Mouse (Mus musculus) naive thymus-derived CD4-positive, alpha-beta T cell, adult 2 months (primary cell): ENCODE measurements around the gene Riox1.
"Not testable (repeated sequence)": the region's sequence is repeated elsewhere in the genome, so short reads cannot be mapped to it uniquely, and the experiment has no call there.

ENCODE experiments used
- DNase-seq: peaks from one replicate; pipeline ENCODE4 v3.0.0-alpha.2; 2011; ENCODE audit warnings: low read depth

Gene Riox1

DNA sequence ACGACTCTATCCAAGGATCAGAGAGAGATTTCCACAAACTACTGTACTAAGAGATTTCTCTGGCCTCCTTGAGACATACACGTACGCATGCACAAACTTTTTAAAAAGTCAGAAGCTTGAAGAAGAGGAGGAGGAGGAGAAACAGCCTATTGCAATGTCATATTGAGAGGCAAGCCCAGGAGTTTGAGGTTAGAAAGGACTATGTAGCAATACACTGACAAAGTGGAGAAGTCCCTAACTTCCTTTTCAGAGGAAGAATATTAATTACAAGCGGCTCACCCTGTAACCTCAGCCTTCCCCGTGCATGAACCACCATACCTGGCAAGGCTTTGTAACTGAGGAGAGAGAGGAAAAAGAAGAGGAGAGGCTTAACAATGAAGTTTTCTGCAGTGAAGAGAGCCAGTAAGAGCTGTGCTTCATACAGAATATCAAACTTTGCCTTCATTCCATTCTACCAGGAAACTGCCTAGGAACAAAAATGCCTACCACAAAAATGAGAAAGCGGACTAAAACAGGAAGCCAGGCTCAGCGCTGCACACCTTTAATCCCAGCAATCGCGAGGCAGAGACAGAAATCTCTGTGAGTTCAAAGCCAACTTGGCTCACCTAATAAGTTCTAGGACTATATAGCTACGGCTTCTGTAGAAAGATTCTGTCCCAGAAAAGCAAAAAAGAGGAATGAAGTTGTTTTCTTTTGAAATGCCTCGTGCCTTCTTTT, 474 bp upstream of the Riox1 start:
- DNase-seq, result no peak

DNA sequence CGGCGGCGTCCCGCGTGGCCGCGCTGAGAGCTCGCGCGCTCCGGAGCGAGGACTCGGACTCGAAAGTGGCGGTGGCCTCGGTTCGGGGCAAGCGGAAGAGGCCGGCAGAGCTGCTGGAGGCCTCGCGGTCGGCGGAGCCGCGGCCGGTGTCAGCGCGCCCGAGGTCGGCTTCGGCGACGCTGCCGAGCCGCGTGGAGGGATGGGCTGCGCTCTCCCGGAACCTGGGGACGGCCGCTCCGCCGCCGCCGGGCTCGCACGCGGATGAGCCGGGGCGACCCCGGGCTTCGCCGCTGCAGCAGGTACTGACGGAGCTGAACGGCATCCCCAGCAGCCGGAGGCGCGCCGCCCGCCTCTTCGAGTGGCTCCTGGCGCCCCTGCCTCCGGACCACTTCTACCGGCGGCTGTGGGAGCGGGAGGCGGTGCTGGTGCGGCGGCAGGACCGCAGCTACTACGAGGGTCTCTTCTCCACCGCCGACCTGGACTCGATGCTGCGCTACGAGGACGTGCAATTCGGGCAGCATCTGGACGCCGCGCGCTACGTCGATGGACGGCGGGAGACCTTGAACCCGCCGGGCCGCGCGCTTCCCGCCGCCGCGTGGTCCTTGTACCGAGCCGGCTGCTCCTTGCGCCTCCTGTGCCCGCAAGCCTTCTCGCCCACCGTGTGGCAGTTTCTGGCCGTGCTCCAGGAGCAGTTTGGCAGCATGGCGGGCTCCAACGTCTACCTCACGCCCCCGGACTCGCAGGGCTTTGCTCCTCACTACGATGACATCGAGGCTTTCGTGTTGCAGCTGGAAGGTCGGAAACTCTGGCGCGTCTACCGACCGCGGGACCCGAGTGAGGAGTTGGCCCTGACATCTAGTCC, 663 bp downstream of the Riox1 start:
- peak; percentile 57 for DNase-seq

GRCm38 (mm10) chr12:83951711-83952575, 1.5 kb downstream of the Riox1 start:
- DNase-seq, result no peak

DNA sequence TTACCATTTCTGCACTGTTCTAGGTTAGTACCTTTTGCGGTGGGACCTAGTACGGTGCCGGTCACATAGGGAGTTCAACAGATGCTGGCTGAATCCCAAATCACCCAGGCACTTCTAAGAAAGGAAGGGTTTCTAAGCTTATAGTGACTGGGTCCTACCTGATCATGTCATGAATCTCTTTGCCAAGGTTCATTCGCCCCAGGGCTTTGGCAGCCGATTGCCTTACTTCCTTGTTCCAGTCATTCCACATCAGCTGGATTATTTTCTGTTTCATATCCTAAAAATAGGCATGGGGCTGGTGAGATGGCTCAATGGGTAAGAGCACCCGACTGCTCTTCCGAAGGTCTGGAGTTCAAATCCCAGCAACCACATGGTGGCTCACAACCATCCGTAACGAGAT, 7.9 kb downstream of the Riox1 start:
- no peak for DNase-seq

DNA sequence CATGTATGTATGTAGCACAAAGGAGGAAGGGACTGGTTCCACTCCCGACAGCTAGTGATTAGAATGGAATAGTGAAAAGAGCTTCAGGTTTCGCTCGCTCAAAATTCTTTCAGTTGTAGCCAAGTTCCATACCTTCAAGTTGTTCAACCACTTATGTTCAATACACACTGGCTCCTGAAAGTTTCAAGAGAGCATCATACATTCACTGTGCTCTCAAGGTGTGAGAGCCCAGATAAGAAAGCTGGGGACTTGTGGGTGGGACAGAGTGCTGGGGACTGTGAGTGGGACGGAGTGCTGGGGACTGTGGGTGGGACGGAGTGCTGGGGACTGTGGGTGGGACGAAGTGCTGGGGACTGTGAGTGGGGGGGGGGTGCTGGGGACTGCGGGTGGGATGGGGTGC, 14.8 kb downstream of the Riox1 start:
- no peak for DNase-seq

DNA sequence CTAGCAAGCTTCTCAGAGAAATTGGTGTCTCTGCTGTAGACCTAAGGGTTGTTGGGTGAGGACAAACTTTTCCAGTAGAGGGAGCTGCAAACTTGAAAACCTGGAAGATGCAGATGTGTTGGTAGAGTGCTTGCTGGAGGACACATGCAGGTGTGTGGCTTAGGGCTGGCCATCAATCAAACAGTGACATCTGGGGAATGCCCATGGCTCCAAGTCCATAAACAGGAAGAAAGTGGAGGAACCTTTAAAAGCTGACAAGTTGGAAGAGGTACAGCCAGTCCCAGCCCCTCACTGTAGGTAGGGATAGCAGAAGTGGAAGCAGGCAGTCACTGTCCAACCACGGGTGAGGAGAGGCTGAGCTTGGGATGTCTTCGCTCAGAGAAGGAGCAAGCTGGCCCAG, 21.7 kb downstream of the Riox1 start:
- peak; percentile 78 for DNase-seq

DNA sequence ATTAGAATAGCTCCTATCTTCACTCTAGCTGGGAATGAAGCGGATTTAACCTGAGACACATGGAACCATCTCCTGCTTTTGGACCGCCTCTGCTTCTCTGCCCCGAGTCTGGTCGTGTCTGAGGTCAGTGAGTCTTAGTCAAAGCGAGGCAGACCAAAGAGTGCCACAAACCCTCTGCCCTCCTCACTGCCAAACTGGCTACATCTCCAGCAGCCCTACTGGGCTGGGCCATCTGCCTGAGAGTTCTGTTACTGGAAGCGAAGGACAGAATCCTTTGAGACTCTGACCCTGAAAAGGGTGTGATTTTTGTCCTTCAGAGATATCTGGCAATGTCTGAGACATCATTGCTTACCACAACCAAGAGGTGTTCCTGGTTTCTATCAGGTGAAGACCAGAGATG, 28.5 kb downstream of the Riox1 start:
- no peak for DNase-seq

DNA sequence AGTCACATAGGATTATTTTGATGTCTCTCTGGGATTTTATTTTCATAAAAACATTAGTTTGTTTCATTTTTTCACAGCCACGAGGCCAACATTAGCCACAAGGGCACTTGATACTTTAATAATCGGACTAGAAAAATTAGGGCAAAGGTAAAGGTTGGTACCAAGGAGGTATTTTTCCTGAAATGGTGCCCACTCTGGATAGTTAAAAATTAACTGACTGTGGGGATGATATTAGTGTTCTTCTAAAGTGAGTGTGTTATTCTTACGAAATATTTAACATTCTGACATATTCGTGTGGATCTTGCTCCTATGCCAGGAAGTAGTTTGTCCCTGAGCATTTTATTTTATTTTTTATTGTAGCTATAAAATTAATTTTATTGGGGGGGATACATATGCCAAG, 31.2 kb downstream of the Riox1 start:
- DNase-seq, result no peak

GRCm38 (mm10) chr12:83984752-83985151, 34.3 kb downstream of the Riox1 start, which contains the start of gene Heatr4:
Gene Heatr4 (minus strand): TSS chr12:83984852.
- DNase-seq, result no peak

- DNase-seq, result no peak
Observed at GRCm38 (mm10) chr12:83987242-83987582, 36.8 kb downstream of the Riox1 start.

DNA sequence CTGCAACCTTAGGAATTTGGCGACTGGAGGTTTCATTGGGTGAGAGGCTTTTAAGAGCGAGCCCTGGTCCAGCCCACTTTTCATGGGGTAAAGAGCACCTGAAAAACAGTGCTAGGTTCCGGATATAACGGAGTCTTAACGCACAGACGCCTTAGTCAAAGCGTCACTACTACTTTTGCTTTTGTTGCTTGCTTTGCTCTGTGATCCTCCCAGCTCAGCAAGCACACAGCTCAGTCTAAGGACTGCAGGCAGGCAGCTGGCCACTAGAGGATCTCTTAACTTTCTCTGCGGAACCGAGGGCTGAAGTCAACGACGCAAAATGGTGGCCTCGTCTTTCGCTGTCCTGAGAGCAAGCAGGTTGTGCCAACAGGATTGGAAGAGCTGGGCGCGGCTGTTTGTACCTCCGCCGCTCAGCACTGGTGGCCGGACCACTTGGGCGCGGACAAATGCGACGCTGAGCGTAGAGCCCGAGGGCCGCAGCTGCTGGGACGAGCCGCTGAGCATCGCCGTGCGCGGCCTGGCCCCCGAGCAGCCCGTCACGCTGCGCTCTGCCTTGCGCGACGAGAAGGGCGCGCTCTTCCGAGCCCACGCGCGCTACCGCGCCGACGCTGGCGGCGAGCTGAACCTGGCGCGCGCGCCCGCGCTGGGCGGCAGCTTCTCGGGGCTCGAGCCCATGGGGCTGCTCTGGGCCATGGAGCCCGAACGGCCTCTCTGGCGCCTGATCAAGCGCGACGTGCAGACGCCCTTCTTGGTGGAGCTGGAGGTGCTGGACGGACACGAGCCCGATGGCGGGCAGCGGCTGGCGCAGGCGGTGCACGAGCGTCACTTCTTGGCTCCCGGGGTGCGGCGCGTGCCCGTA, 37.4 kb downstream of the Riox1 start, which contains the start of gene Acot2:
TSS of gene Acot2 (plus strand) at position 279 of the 859 bp plus-strand sequence.
- peak; percentile 95 for DNase-seq

GRCm38 (mm10) chr12:83988483-83988882, 38.1 kb downstream of the Riox1 start:
- no peak for DNase-seq

GRCm38 (mm10) chr12:83989378-83989777, 39.0 kb downstream of the Riox1 start:
- DNase-seq, result no peak

- no peak for DNase-seq
Observed at GRCm38 (mm10) chr12:83997221-83997620, 46.8 kb downstream of the Riox1 start.

- DNase-seq, result no peak
Observed at GRCm38 (mm10) chr12:83998341-83999107, 48.1 kb downstream of the Riox1 start.

GRCm38 (mm10) chr12:83999237-83999636, 48.8 kb downstream of the Riox1 start:
- DNase-seq, result not testable (repeated sequence)

DNA sequence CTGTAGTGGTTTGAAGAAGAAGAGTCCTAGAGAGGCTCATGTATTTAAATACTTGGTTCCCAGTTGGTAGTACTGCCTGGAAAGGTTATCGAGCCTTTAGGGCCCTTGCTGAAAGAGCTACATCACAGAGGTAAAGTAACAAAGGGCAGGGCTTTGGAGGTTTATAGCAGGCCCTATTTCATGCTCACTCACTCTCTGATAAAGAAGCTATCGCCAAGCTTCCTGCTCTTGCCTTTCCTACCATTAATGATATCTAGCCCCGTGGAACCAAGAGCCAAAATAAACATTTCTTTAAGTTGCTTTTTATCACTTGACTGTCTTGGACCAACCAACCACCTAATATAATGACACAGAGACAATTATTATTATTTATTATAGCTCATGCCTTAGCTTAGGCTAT, 50.0 kb downstream of the Riox1 start:
- DNase-seq, result no peak
